Mouse (Mus musculus): ENCODE measurements around the gene Dock11. TPM values are rescaled to one million over a fixed set of nuclear protein-coding genes. Genes with fewer than 3 reads are reported as not detected.

Dock11 gene
- total and polyA plus RNA-seq, 2 experiments from 2014 or later = 2.0 to 11.6 TPM

DNA sequence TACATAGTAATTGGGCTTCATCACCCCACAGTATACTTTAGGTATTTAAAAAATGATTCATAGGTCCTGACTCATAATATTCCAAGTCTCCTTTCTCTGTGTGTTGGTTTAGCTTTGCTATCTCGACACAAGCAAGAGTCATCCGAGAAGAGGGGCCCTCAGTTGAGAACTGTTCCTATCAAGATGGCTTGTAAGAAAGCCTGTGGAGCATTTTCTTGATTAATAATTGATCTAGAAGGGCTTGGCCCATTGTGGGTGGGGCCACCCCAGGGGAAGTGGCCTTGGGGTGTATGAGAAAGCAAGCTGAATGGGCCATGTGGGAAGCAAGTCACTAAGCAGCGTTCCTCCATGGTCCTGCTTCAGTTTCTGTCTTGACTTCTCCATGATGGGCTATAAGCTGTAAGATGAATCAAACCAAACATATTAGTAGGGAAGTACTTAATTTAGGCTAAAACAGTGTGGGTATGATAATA, 42.3 kb downstream of the Dock11 start:
- no peak overlapping the region for H3K27ac ChIP-seq (ENCODE audit: low read depth)

GRCm38 (mm10) chrX:35931945-35932344, 43.3 kb downstream of the Dock11 start:
- DNase-seq (ENCODE audit: low spot score) (no peak), ATAC-seq (ENCODE audit: insufficient read depth, low read depth) (no peak)
- no peaks in the 10 kb centered on the region for H3K9me3 ChIP-seq (replicated peaks; ENCODE audit: control insufficient read depth, low read length)
- WGBS = 35% methylated on average over 1 of the region's 1 CpGs
- no peak overlapping the region for H3K9ac ChIP-seq (replicated peaks; ENCODE audit: low read depth, low read length)
- no peaks in the 10 kb centered on the region for H3K27me3 ChIP-seq (ENCODE audit: control insufficient read depth, insufficient read depth, low read length)
- 0 out of 2 replicates have a peak, but pooled peaks cover 4% of the 10 kb centered on the region for H3K4me1 ChIP-seq (ENCODE audit: control insufficient read depth, insufficient read depth)
- H3K36me3 ChIP-seq (replicated peaks; ENCODE audit: control insufficient read depth, insufficient read depth, low read length) = no peaks in the 10 kb centered on the region
- no peak overlapping the region for H3K4me2 ChIP-seq (ENCODE audit: low read depth, low read length)
- no peak for TF ChIP-seq CTCF (IDR thresholded peaks at IDR 0.05; ENCODE audit: low read depth)
- no peak for TF ChIP-seq EP300 (IDR thresholded peaks at IDR 0.05; ENCODE audit: low read depth)
- no peak overlapping the region for H3K4me3 ChIP-seq (ENCODE audit: low read depth, low read length)
- H3K27ac ChIP-seq (ENCODE audit: low read depth) = no peak overlapping the region

More for the DNA sequence above, 42.3 kb downstream of the Dock11 start:
- TF ChIP-seq CTCF (IDR thresholded peaks at IDR 0.05; ENCODE audit: low read depth) (no peak), EP300 (IDR thresholded peaks at IDR 0.05; ENCODE audit: low read depth) (no peak)
- no peak overlapping the region for H3K9ac ChIP-seq (replicated peaks; ENCODE audit: low read depth, low read length)
- H3K4me3 ChIP-seq (ENCODE audit: low read depth, low read length) = no peak overlapping the region
- H3K4me1 ChIP-seq (ENCODE audit: control insufficient read depth, insufficient read depth) = 0 out of 2 replicates have a peak, but pooled peaks cover 4% of the 10 kb centered on the region
- H3K36me3 ChIP-seq (replicated peaks; ENCODE audit: control insufficient read depth, insufficient read depth, low read length) = no peaks in the 10 kb centered on the region
- H3K27me3 ChIP-seq (ENCODE audit: control insufficient read depth, insufficient read depth, low read length) = no peaks in the 10 kb centered on the region
- ATAC-seq (ENCODE audit: insufficient read depth, low read depth) (no peak), DNase-seq (ENCODE audit: low spot score) (no peak)
- WGBS = 55% methylated on average over 3 of the region's 3 CpGs
- H3K4me2 ChIP-seq (ENCODE audit: low read depth, low read length) = no peak overlapping the region
- H3K9me3 ChIP-seq (replicated peaks; ENCODE audit: control insufficient read depth, low read length) = no peaks in the 10 kb centered on the region

- Histone ChIP-seq H3K4me3 (ENCODE audit: low read depth, low read length) (no peak overlapping the region), H3K36me3 (replicated peaks; ENCODE audit: control insufficient read depth, insufficient read depth, low read length) (no peaks in the 10 kb centered on the region), H3K9ac (replicated peaks; ENCODE audit: low read depth, low read length) (no peak overlapping the region), H3K27me3 (ENCODE audit: control insufficient read depth, insufficient read depth, low read length) (no peaks in the 10 kb centered on the region), H3K4me1 (ENCODE audit: control insufficient read depth, insufficient read depth) (0 out of 2 replicates have a peak, but pooled peaks cover 4% of the 10 kb centered on the region), H3K4me2 (ENCODE audit: low read depth, low read length) (no peak overlapping the region), H3K9me3 (replicated peaks; ENCODE audit: control insufficient read depth, low read length) (no peaks in the 10 kb centered on the region), H3K27ac (ENCODE audit: low read depth) (no peak overlapping the region)
- ATAC-seq (ENCODE audit: insufficient read depth, low read depth) = no peak
- DNase-seq (ENCODE audit: low spot score) = no peak
- no peak for TF ChIP-seq CTCF (IDR thresholded peaks at IDR 0.05; ENCODE audit: low read depth)
- no peak for TF ChIP-seq EP300 (IDR thresholded peaks at IDR 0.05; ENCODE audit: low read depth)
These were observed 44.3 kb downstream of the Dock11 start for GRCm38 (mm10) chrX:35932952-35933351.

- Histone ChIP-seq H3K36me3 (replicated peaks; ENCODE audit: control insufficient read depth, insufficient read depth, low read length) (no peaks in the 10 kb centered on the region), H3K4me1 (ENCODE audit: control insufficient read depth, insufficient read depth) (no peaks in the 10 kb centered on the region), H3K27me3 (ENCODE audit: control insufficient read depth, insufficient read depth, low read length) (no peaks in the 10 kb centered on the region), H3K4me2 (ENCODE audit: low read depth, low read length) (no peak overlapping the region), H3K4me3 (ENCODE audit: low read depth, low read length) (no peak overlapping the region), H3K9me3 (replicated peaks; ENCODE audit: control insufficient read depth, low read length) (no peaks in the 10 kb centered on the region), H3K9ac (replicated peaks; ENCODE audit: low read depth, low read length) (no peak overlapping the region), H3K27ac (ENCODE audit: low read depth) (no peak overlapping the region)
- DNase-seq (ENCODE audit: low spot score) (no peak), ATAC-seq (ENCODE audit: insufficient read depth, low read depth) (no peak)
- TF ChIP-seq EP300 (IDR thresholded peaks at IDR 0.05; ENCODE audit: low read depth) (no peak), CTCF (IDR thresholded peaks at IDR 0.05; ENCODE audit: low read depth) (no peak)
- WGBS = 70% methylated on average over 5 of the region's 5 CpGs
These were observed 49.5 kb downstream of the Dock11 start for GRCm38 (mm10) chrX:35938112-35938511.

DNA sequence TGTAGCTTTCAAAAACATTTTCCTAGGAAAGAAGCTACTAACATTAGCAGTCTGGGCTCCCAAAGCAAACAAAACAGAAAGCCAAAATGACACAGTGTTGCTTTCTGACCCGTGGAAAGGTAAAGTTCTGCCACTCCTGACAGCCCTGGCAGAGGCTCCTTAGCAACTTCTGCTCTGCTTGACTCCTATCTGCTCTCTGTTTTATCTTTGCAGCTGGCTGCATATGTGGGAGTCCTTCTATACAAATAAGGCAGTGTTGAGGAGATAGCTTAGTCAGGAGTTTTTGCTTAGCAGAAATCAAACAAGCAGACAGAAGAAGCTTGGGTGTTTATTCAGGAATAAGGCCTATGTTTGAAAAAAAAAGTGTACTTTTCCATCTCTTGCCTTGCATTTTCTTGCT, 57.8 kb downstream of the Dock11 start:
- no peak overlapping the region for H3K27ac ChIP-seq (ENCODE audit: low read depth)
- DNase-seq (ENCODE audit: low spot score) = no peak
- 37% methylated on average over 1 of the region's 1 CpGs for WGBS
- H3K36me3 ChIP-seq (replicated peaks; ENCODE audit: control insufficient read depth, insufficient read depth, low read length) = no peaks in the 10 kb centered on the region
- TF ChIP-seq EP300 (IDR thresholded peaks at IDR 0.05; ENCODE audit: low read depth) = no peak
- no peak for TF ChIP-seq CTCF (IDR thresholded peaks at IDR 0.05; ENCODE audit: low read depth)
- no peak overlapping the region for H3K9ac ChIP-seq (replicated peaks; ENCODE audit: low read depth, low read length)
- no peak for ATAC-seq (ENCODE audit: insufficient read depth, low read depth)
- H3K4me2 ChIP-seq (ENCODE audit: low read depth, low read length) = no peak overlapping the region
- no peaks in the 10 kb centered on the region for H3K27me3 ChIP-seq (ENCODE audit: control insufficient read depth, insufficient read depth, low read length)
- H3K9me3 ChIP-seq (replicated peaks; ENCODE audit: control insufficient read depth, low read length) = no peaks in the 10 kb centered on the region
- no peak overlapping the region for H3K4me3 ChIP-seq (ENCODE audit: low read depth, low read length)
- H3K4me1 ChIP-seq (ENCODE audit: control insufficient read depth, insufficient read depth) = no peaks in the 10 kb centered on the region

DNA sequence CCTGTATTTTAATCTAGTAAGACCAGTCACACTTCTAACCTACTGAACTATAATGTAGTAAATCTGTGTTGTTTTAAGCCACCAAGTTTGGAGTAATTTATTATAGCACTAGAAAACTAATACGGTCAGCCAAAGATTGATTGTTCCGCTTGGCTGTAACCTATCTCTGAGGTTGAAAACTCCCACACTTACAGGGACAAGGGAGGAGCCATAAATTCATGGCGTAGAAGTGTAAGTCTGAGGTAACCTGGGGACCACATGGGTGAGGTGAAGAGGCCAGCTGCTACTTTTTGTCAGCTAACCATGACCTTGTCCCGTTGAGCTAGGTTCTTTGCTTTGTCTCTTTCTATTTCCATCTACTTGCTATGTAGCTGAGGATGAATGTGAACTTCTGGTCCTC, 61.5 kb downstream of the Dock11 start:
- Histone ChIP-seq H3K4me1 (ENCODE audit: control insufficient read depth, insufficient read depth) (no peaks in the 10 kb centered on the region), H3K4me3 (ENCODE audit: low read depth, low read length) (no peak overlapping the region), H3K9me3 (replicated peaks; ENCODE audit: control insufficient read depth, low read length) (no peaks in the 10 kb centered on the region), H3K27ac (ENCODE audit: low read depth) (no peak overlapping the region), H3K27me3 (ENCODE audit: control insufficient read depth, insufficient read depth, low read length) (no peaks in the 10 kb centered on the region), H3K4me2 (ENCODE audit: low read depth, low read length) (no peak overlapping the region), H3K9ac (replicated peaks; ENCODE audit: low read depth, low read length) (no peak overlapping the region), H3K36me3 (replicated peaks; ENCODE audit: control insufficient read depth, insufficient read depth, low read length) (no peaks in the 10 kb centered on the region)
- DNase-seq (ENCODE audit: low spot score) (no peak), ATAC-seq (ENCODE audit: insufficient read depth, low read depth) (no peak)
- TF ChIP-seq CTCF (IDR thresholded peaks at IDR 0.05; ENCODE audit: low read depth) (no peak), EP300 (IDR thresholded peaks at IDR 0.05; ENCODE audit: low read depth) (no peak)
- 80% methylated on average over 4 of the region's 4 CpGs for WGBS
